Mouse (Mus musculus) midbrain, embryonic 11.5 days (tissue): ENCODE results near the gene Cd4. TPM values are rescaled to one million over a fixed set of nuclear protein-coding genes. Genes with fewer than 3 reads are reported as not detected.

Source experiments
- ATAC-seq: fragments of 200-750 bp; cut with Nextera tagmentation; 2 replicates; pipeline ENCODE4 v1.8.0; 2017; ENCODE audit warnings: moderate TSS enrichment, moderate library complexity; ENCODE audit not compliant: low FRiP score
- DNase-seq: peaks from one replicate; pipeline ENCODE4 v3.0.0; 2015; ENCODE audit warnings: low spot score; ENCODE audit errors: missing footprints
- H3K27ac ChIP-seq: fragments of 300-500 bp; sonication (generic); 2 replicates; pipeline ENCODE4 v1.5.1; 2014; ENCODE audit warnings: low read depth, low read length
- H3K27me3 ChIP-seq: fragments of 300-500 bp; sonication (generic); 2 replicates; pipeline ENCODE4 v1.6.1; 2014; ENCODE audit warnings: mild to moderate bottlenecking, low read length, moderate library complexity, mixed read lengths; ENCODE audit not compliant: control insufficient read depth, insufficient read depth
- H3K36me3 ChIP-seq: fragments of 300-500 bp; sonication (generic); 2 replicates; pipeline ENCODE4 v1.6.1; 2014; ENCODE audit warnings: mild to moderate bottlenecking, low read length, moderate library complexity, mixed read lengths; ENCODE audit not compliant: control insufficient read depth, insufficient read depth
- H3K4me1 ChIP-seq: fragments of 300-500 bp; sonication (generic); 2 replicates; pipeline ENCODE4 v1.6.1; 2014; ENCODE audit warnings: low read length; ENCODE audit not compliant: control insufficient read depth, insufficient read depth
- H3K4me2 ChIP-seq: fragments of 300-500 bp; sonication (generic); 2 replicates; pipeline ENCODE4 v1.6.1; 2014; ENCODE audit warnings: mild to moderate bottlenecking, moderate library complexity
- H3K4me3 ChIP-seq: fragments of 300-500 bp; sonication (generic); 2 replicates; pipeline ENCODE4 v1.5.1; 2014; ENCODE audit warnings: low read depth, low read length
- H3K9ac ChIP-seq: fragments of 300-500 bp; sonication (generic); 2 replicates; pipeline ENCODE4 v1.6.1; 2014; ENCODE audit warnings: low read length
- H3K9me3 ChIP-seq: fragments of 300-500 bp; sonication (generic); 2 replicates; pipeline ENCODE4 v1.6.1; 2016; ENCODE audit warnings: low read length; ENCODE audit not compliant: control insufficient read depth
- WGBS: fragments of 180-500 bp; shearing (Covaris S2); extraction: QIAGEN DNeasy Blood & Tissue Kit; methylation state at CpG from one replicate; pipeline ENCODE4 v1.1.7; 2014; 5-methylcytosine and 5-hydroxymethylcytosine counted together
- polyA plus RNA-seq: library from polyadenylated mRNA; unstranded; fragments of >200 nt; fragmentation: Nextera tagmentation; extraction: Ambion mirVana; gene quantifications from 2 replicates; pipeline ENCODE4 v1.2.1, GENCODE M21; 2014

Gene Cd4
- polyA plus RNA-seq, 1 experiment from 2014 or later = not detected

- Histone ChIP-seq H3K9ac (no peak overlapping the region), H3K4me1 (peaks cover 29% of the 10 kb centered on the region), H3K9me3 (no peaks in the 10 kb centered on the region), H3K27ac (no peak overlapping the region), H3K27me3 (peaks cover 17% of the 10 kb centered on the region), H3K4me2 (no peak overlapping the region), H3K36me3 (peaks cover 3% of the 10 kb centered on the region; the same call in 1 of the 2 replicates), H3K4me3 (no peak overlapping the region)
- no peak for ATAC-seq
- DNase-seq = no peak
- WGBS = 83% methylated on average over 1 of the region's 1 CpGs
These were observed 19.7 kb upstream of the Cd4 start for GRCm38 (mm10) chr6:124907767-124908166.

DNA sequence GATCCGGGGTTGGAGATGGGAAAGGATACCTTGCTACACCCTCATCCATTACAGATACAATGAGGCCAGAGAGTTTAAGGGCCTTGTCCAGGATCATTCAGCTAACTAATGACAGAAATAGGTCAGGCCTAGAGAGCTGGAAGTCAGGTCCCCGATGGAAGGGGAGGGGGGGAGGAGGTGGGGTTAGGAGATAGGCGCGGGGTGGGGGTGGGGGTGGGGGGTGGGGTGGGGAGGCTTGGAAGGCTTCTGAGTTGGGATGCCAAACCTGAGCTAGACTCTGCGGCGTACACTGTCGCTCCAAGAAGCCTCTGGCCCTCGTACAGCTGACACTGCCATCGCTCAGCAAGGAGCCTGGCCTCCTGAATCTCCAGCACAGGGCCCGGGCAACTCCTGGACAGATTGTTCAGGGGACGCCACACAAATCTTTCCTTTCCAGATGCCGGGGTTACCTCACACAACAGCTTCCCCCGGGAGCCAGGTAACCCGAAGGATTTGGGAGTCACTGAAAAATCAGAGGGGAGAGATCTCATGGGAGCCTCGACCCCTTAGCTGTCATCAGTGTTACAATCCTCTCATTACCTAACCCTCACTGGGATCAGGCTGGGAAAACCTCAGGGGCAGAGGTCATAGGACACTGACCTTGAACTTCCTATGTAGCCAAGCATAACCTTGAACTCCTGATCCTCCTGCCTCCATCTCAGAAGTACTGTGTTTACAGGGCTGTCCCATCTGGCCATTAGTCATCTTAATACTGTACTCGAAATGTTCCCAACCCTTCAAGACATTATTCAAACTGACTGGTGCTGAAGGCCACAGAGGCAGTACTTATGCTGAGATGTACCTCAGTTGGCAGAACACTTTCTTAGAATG lies 17.2 kb upstream of the Cd4 start:
- H3K4me1 ChIP-seq = peaks cover 22% of the 10 kb centered on the region
- H3K9ac ChIP-seq = peak overlapping the region; percentile 72
- H3K36me3 ChIP-seq = no peaks in the 10 kb centered on the region
- H3K4me2 ChIP-seq = peak overlapping the region; percentile 77
- peak overlapping the region; percentile 37; the same call in 1 of the 2 replicates for H3K4me3 ChIP-seq
- H3K9me3 ChIP-seq = no peaks in the 10 kb centered on the region
- peak overlapping the region; percentile 98 for H3K27ac ChIP-seq
- WGBS = 28% methylated on average over 16 of the region's 16 CpGs
- DNase-seq (peak; percentile 86), ATAC-seq (no peak)
- H3K27me3 ChIP-seq = peaks cover 11% of the 10 kb centered on the region

DNA sequence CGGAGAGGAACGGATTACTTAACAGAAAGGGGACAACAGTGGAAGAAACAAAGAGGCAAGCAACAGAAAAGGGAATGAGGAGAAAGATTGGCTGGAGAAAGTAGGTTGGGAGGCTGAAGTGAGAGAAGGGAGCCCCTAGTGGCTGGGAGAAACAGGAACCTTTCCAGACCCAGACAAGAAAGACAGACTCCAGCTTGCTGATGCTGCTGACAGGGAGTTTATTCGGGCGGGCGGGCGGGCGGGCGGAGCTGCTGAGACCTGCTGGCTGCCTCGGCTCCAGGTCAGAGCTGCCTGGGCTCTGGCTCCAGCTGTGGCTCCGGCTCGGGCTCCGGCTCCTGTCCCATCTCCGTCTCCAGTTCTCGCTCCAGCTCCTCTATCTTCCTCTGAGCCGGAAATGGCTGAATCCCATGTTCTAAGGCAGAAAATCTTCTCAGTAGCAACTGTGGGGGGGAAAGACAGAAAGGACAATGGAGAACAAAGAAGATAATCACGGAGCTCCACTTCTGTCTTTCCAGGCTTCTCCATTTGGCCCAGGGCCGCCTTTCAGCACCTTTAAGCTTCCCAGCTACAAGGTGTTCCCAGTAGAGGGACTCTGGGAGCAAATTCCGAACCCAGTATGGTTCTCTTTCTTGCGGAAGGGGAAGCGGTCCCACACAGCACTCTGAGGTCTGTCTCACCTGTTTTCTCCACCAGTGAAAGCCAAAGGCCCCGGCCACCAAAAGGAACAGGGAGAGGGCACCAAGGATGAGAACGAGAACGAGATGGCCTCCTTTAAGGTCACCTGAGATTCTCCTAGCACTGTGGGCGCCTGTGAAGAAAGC lies 16.4 kb upstream of the Cd4 start:
- WGBS = 8% methylated on average over 20 of the region's 24 CpGs
- Histone ChIP-seq H3K27me3 (peaks cover 3% of the 10 kb centered on the region), H3K27ac (peak overlapping the region; percentile 98), H3K9ac (peak overlapping the region; percentile 72), H3K4me2 (peak overlapping the region; percentile 77), H3K36me3 (no peaks in the 10 kb centered on the region), H3K4me3 (peak overlapping the region; percentile 37), H3K4me1 (peaks cover 16% of the 10 kb centered on the region), H3K9me3 (no peaks in the 10 kb centered on the region)
- ATAC-seq (peak; percentile 74; the same call in 1 of the 2 replicates), DNase-seq (peak; percentile 95)

DNA sequence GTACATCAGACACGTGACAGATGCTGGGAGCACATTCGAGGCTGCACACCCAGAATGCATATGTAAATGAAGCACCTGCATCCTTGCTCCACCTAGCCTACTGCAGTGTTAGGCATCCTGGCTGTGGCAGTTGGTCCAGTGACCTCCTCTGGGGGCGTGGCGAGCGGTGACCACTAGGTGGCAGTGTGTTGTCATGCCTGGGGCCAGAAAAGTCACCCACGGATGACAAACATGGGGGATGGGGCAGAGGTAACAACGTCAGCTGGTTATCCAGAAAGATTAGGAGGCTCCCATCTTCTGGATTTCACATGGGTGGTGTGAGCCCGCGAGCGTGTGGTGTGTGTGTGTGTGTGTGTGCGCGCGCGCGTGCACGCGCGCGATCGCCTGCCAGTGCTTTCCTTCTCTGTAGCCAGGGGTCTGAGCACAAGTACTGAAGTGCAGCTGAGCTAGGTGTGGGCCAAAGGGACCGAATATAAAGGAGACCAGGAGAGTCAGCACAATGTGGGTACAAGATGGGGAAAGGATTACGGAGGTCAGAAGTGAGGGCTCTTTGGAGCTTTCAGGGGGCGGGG lies 15.6 kb upstream of the Cd4 start:
- Histone ChIP-seq H3K4me2 (peak overlapping the region; percentile 77), H3K27me3 (peaks cover 3% of the 10 kb centered on the region), H3K27ac (peak overlapping the region; percentile 98), H3K4me1 (peaks cover 16% of the 10 kb centered on the region), H3K36me3 (no peaks in the 10 kb centered on the region), H3K4me3 (peak overlapping the region; percentile 37), H3K9ac (peak overlapping the region; percentile 72), H3K9me3 (no peaks in the 10 kb centered on the region)
- DNase-seq = peak; percentile 99
- WGBS = under 1% methylated on average over 23 of the region's 23 CpGs
- ATAC-seq = peak; percentile 88

DNA sequence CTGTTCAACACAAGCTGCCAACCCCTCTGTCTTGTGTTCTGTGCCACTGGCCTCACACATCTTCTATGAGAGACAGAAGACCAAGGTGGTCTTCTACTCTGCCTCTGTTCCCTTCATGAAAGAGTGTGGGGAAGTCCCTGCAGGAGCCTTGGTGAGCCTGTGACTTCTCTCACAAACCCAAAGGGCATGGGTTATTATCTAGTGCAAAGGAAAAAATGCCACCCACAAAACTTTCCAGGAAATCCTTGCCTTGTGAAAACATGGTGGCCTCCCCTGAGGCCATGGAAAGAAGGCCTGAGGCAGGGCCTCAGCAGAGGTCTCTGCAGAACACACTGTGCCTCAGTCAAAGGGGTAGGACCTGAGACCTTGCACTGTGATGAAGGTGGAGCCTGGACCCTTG lies 13.8 kb upstream of the Cd4 start:
- peaks cover 16% of the 10 kb centered on the region for H3K4me1 ChIP-seq
- H3K27me3 ChIP-seq = no peaks in the 10 kb centered on the region
- no peak overlapping the region for H3K9ac ChIP-seq
- no peaks in the 10 kb centered on the region for H3K9me3 ChIP-seq
- no peaks in the 10 kb centered on the region for H3K36me3 ChIP-seq
- no peak overlapping the region for H3K27ac ChIP-seq
- DNase-seq (peak; percentile 59), ATAC-seq (no peak)
- no peak overlapping the region for H3K4me3 ChIP-seq
- H3K4me2 ChIP-seq = no peak overlapping the region

- WGBS = 50% methylated on average over 10 of the region's 10 CpGs
- Histone ChIP-seq H3K27ac (no peak overlapping the region), H3K36me3 (no peaks in the 10 kb centered on the region), H3K9me3 (no peaks in the 10 kb centered on the region), H3K9ac (no peak overlapping the region), H3K27me3 (no peaks in the 10 kb centered on the region), H3K4me2 (no peak overlapping the region), H3K4me1 (peaks cover 16% of the 10 kb centered on the region), H3K4me3 (no peak overlapping the region)
- ATAC-seq = no peak
- DNase-seq = peak; percentile 83
These were observed 12.9 kb upstream of the Cd4 start for GRCm38 (mm10) chr6:124900801-124901480.

DNA sequence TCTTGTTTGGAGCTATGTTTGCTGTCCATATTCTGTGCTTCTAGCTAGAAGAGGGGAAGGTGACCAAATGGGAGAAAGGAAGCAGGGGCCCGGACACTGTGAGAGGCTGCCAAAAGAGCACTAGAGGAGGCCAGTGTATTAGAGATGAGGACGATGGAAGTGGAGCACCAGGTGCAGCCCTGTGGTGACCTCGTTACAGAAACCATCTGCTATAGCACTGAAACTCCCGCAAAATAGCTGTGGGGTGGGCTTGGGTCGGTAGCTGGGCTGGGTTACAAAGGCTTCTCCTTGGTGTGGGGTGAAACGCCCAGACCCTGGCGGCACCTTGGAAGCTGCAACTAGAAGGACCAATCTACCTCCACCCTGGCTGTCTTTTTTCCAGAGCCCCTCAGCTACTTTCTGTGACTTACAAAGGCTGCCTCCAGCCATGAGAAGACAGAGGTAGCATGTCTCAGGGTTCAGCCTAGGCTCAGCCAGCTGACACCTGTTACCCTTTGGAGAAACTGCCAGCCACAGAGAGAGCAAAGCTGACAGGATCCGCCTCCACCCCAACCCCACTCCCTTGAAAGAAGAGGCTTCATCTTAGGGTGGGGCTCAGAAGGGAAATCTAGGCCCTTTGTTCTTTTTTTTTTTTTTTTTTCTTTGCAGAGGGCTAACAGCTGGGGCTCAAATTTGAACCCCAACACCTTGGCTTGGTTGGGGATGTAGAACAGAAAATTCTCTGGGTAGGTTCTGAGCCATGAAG lies 12.2 kb upstream of the Cd4 start:
- H3K36me3 ChIP-seq = no peaks in the 10 kb centered on the region
- no peak overlapping the region for H3K4me2 ChIP-seq
- H3K9me3 ChIP-seq = no peaks in the 10 kb centered on the region
- H3K4me3 ChIP-seq = no peak overlapping the region
- no peaks in the 10 kb centered on the region for H3K27me3 ChIP-seq
- no peak overlapping the region for H3K27ac ChIP-seq
- H3K4me1 ChIP-seq = peaks cover 13% of the 10 kb centered on the region
- H3K9ac ChIP-seq = no peak overlapping the region
- ATAC-seq (no peak), DNase-seq (no peak)
- 60% methylated on average over 8 of the region's 8 CpGs for WGBS

GRCm38 (mm10) chr6:124898359-124898758 lies 10.3 kb upstream of the Cd4 start:
- no peaks in the 10 kb centered on the region for H3K27me3 ChIP-seq
- H3K9ac ChIP-seq = no peak overlapping the region
- H3K4me1 ChIP-seq = peaks cover 2% of the 10 kb centered on the region; the same call in 1 of the 2 replicates
- H3K4me3 ChIP-seq = no peak overlapping the region
- H3K36me3 ChIP-seq = no peaks in the 10 kb centered on the region
- WGBS = 56% methylated on average over 3 of the region's 3 CpGs
- ATAC-seq (no peak), DNase-seq (no peak)
- H3K4me2 ChIP-seq = no peak overlapping the region
- H3K9me3 ChIP-seq = no peaks in the 10 kb centered on the region
- H3K27ac ChIP-seq = no peak overlapping the region
